Mouse (Mus musculus): Measurements from ENCODE around the gene Astn2. TPM values are rescaled to one million over a fixed set of nuclear protein-coding genes. Genes with fewer than 3 reads are reported as not detected.

Gene Astn2
- polyA plus RNA-seq, 1 experiment from 2014 or later, result 0.06 TPM

- no peaks in the 10 kb centered on the region for H3K9me3 ChIP-seq (replicated peaks)
- 45% methylated on average over 3 of the region's 3 CpGs for WGBS (ENCODE audit: insufficient replicate concordance)
- H3K27me3 ChIP-seq, result no peaks in the 10 kb centered on the region
- DNase-seq (no peak), ATAC-seq (ENCODE audit: low read depth) (no peak)
- no peak overlapping the region for H3K27ac ChIP-seq
- H3K4me1 ChIP-seq (replicated peaks), result no peaks in the 10 kb centered on the region
- no peaks in the 10 kb centered on the region for H3K36me3 ChIP-seq
- H3K9ac ChIP-seq, result no peak overlapping the region
- no peak overlapping the region for H3K4me2 ChIP-seq
- no peak overlapping the region for H3K4me3 ChIP-seq (replicated peaks)
Measured at GRCm38 (mm10) chr4:66157439-66158113, 246.8 kb downstream of the Astn2 start.

GRCm38 (mm10) chr4:66146546-66146945 lies 257.9 kb downstream of the Astn2 start:
- Histone ChIP-seq H3K9me3 (replicated peaks) (no peaks in the 10 kb centered on the region), H3K9ac (no peak overlapping the region), H3K27ac (no peak overlapping the region), H3K4me3 (replicated peaks) (no peak overlapping the region), H3K4me1 (replicated peaks) (no peaks in the 10 kb centered on the region), H3K4me2 (no peak overlapping the region), H3K36me3 (no peaks in the 10 kb centered on the region), H3K27me3 (no peaks in the 10 kb centered on the region)
- DNase-seq (no peak), ATAC-seq (ENCODE audit: low read depth) (no peak)
- 72% methylated on average over 5 of the region's 5 CpGs for WGBS (ENCODE audit: insufficient replicate concordance)

- ATAC-seq (ENCODE audit: low read depth) (no peak), DNase-seq (no peak)
- no peak overlapping the region for H3K27ac ChIP-seq
- no peaks in the 10 kb centered on the region for H3K27me3 ChIP-seq
- H3K4me1 ChIP-seq (replicated peaks), result no peaks in the 10 kb centered on the region
- no peaks in the 10 kb centered on the region for H3K9me3 ChIP-seq (replicated peaks)
- 84% methylated on average over 3 of the region's 3 CpGs for WGBS (ENCODE audit: insufficient replicate concordance)
- no peak overlapping the region for H3K4me2 ChIP-seq
- no peak overlapping the region for H3K9ac ChIP-seq
- no peak overlapping the region for H3K4me3 ChIP-seq (replicated peaks)
- H3K36me3 ChIP-seq, result no peaks in the 10 kb centered on the region
Measured at GRCm38 (mm10) chr4:66126181-66126580, 278.2 kb downstream of the Astn2 start.

DNA sequence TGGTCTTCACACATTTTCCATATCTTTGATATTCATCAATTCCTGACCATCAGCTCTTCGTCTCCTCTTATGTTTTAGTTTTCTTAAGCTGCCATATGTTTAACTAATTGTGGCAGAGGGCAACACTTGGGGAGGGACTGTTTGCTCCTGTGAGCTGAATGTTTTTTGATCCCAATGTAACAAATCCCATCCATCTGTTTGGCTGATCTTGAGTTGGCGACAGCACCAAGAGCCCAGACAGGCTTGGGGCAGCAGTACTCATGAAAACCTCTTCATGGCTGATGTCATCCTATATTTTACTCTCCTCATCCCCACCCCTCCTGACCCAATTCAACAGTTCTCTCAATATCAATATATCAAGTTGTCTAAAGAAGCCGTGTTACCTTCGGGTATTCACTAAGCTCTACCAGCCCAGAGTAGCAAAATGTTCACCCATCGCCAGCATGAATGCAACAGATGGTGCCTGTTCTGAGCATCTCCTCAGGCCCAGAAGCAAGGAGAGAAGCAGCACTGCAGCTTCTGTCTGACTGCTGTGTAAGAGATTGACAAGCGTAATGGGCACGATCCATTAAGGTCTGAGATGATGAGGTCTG lies 281.5 kb downstream of the Astn2 start:
- ATAC-seq (ENCODE audit: low read depth) (no peak), DNase-seq (no peak)
- H3K9me3 ChIP-seq (replicated peaks), result no peaks in the 10 kb centered on the region
- no peak overlapping the region for H3K4me3 ChIP-seq (replicated peaks)
- H3K27ac ChIP-seq, result no peak overlapping the region
- H3K27me3 ChIP-seq, result no peaks in the 10 kb centered on the region
- H3K4me2 ChIP-seq, result no peak overlapping the region
- no peaks in the 10 kb centered on the region for H3K36me3 ChIP-seq
- no peak overlapping the region for H3K9ac ChIP-seq
- WGBS (ENCODE audit: insufficient replicate concordance), result 71% methylated on average over 7 of the region's 7 CpGs
- H3K4me1 ChIP-seq (replicated peaks), result no peaks in the 10 kb centered on the region

DNA sequence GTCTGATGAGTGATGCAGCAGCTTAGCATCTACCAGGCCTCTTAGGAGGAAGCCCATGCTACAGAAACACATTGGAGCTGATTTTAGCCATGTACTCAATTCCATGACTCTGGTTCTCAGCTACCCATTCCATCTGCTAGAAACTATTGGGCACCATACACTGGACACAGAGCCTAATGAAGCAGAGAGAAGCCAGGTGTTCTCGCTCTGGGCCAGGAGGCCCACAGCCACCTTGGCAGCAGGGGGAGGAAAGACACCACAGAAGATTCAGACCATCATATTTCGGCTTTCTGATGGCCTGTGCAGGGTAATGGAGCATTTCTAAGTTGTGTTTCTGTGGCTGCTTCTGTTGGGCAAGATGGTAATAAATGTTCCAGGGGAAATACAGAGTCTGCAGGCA lies 290.2 kb downstream of the Astn2 start:
- no peaks in the 10 kb centered on the region for H3K9me3 ChIP-seq (replicated peaks)
- no peaks in the 10 kb centered on the region for H3K36me3 ChIP-seq
- no peak overlapping the region for H3K9ac ChIP-seq
- no peak overlapping the region for H3K27ac ChIP-seq
- no peaks in the 10 kb centered on the region for H3K4me1 ChIP-seq (replicated peaks)
- H3K4me3 ChIP-seq (replicated peaks), result no peak overlapping the region
- H3K4me2 ChIP-seq, result no peak overlapping the region
- DNase-seq, result no peak
- no peak for ATAC-seq (ENCODE audit: low read depth)
- 47% methylated on average over 2 of the region's 2 CpGs for WGBS (ENCODE audit: insufficient replicate concordance)
- no peaks in the 10 kb centered on the region for H3K27me3 ChIP-seq

- ATAC-seq (ENCODE audit: low read depth) (no peak), DNase-seq (no peak)
- H3K27ac ChIP-seq, result no peak overlapping the region
- no peaks in the 10 kb centered on the region for H3K9me3 ChIP-seq (replicated peaks)
- 63% methylated on average over 5 of the region's 5 CpGs for WGBS (ENCODE audit: insufficient replicate concordance)
- H3K4me2 ChIP-seq, result no peak overlapping the region
- H3K4me1 ChIP-seq (replicated peaks), result no peaks in the 10 kb centered on the region
- H3K36me3 ChIP-seq, result no peaks in the 10 kb centered on the region
- no peak overlapping the region for H3K4me3 ChIP-seq (replicated peaks)
- H3K9ac ChIP-seq, result no peak overlapping the region
- H3K27me3 ChIP-seq, result no peaks in the 10 kb centered on the region
Measured at GRCm38 (mm10) chr4:66102037-66102436, 302.4 kb downstream of the Astn2 start.

DNA sequence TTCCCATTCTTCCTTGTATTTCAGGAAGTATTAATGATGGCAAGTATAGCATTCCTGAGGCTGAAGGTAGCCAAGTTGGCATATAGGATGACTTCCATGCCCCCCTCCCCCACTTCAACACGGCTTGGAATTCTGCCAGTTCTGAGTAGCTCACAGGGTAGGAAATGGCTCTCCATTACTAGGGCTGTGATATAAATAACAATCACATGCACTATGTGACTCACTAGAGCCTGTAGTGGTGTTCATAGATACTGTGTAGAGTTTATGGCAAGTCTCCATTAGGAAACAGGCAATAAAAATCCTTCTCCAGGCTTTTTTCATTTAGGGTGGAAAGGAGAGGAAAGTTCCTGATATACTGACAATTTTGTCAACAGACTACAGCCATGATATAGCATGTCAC lies 306.8 kb downstream of the Astn2 start:
- 43% methylated on average over 1 of the region's 1 CpGs for WGBS (ENCODE audit: insufficient replicate concordance)
- no peak for ATAC-seq (ENCODE audit: low read depth)
- H3K27ac ChIP-seq, result no peak overlapping the region

GRCm38 (mm10) chr4:66096104-66096503 lies 308.3 kb downstream of the Astn2 start:
- no peak overlapping the region for H3K27ac ChIP-seq
- DNase-seq, result no peak
- H3K27me3 ChIP-seq, result no peaks in the 10 kb centered on the region
- no peak overlapping the region for H3K4me2 ChIP-seq
- no peaks in the 10 kb centered on the region for H3K9me3 ChIP-seq (replicated peaks)
- ATAC-seq (ENCODE audit: low read depth), result no peak
- no peaks in the 10 kb centered on the region for H3K36me3 ChIP-seq
- H3K4me1 ChIP-seq (replicated peaks), result no peaks in the 10 kb centered on the region
- H3K9ac ChIP-seq, result no peak overlapping the region
- WGBS (ENCODE audit: insufficient replicate concordance), result 43% methylated on average over 2 of the region's 2 CpGs
- H3K4me3 ChIP-seq (replicated peaks), result no peak overlapping the region

More for the DNA sequence above, 306.8 kb downstream of the Astn2 start:
- Histone ChIP-seq H3K27me3 (no peaks in the 10 kb centered on the region), H3K9ac (no peak overlapping the region), H3K4me1 (replicated peaks) (no peaks in the 10 kb centered on the region), H3K4me3 (replicated peaks) (no peak overlapping the region), H3K36me3 (no peaks in the 10 kb centered on the region), H3K9me3 (replicated peaks) (no peaks in the 10 kb centered on the region), H3K4me2 (no peak overlapping the region)
- DNase-seq, result no peak

DNA sequence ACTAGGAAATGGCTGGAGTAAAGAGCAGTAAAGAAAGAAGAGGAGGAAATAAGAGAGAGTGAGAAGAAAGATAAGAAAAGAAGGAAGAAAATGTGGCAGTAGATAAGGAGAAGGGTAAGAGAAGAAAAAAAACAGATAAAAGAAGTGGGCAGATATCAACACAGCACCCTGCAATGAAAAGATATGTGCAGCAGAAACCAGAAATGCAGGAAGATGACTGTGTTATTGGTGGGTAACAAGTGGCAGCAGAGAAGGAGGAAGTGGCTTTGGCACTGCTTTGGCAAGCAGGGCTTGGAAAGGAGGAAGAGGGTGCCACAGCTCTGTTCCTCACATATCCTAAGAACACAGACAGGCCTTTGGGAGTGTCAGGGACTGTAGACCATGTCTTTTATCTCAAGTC lies 347.2 kb downstream of the Astn2 start:
- H3K36me3 ChIP-seq, result no peaks in the 10 kb centered on the region
- H3K27me3 ChIP-seq, result no peaks in the 10 kb centered on the region
- no peaks in the 10 kb centered on the region for H3K4me1 ChIP-seq (replicated peaks)
- no peak overlapping the region for H3K27ac ChIP-seq
- ATAC-seq (ENCODE audit: low read depth) (peak; percentile 55; the same call in 1 of the 2 replicates), DNase-seq (no peak)
- no peak overlapping the region for H3K4me2 ChIP-seq
- no peak overlapping the region for H3K9ac ChIP-seq
- no peak overlapping the region for H3K4me3 ChIP-seq (replicated peaks)
- no peaks in the 10 kb centered on the region for H3K9me3 ChIP-seq (replicated peaks)

DNA sequence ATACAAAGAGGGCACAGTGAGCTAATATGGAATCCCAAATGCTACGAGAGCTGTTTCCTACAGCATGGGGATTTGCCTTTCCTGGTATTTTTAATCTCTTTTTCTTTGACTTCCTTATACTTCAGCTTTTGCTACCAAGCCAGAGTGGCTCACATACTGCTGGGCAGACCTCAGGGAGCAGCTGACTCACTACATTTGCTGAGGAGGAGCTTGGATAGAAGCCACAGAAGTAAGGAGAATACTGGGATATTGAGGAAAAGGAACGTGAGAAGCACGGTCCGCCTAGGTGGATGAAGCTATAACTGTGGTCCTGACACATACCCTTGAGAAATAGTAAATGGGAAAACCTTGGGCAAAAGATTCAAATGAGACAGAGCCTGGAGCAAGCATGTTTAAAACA lies 348.7 kb downstream of the Astn2 start:
- H3K4me2 ChIP-seq, result no peak overlapping the region
- H3K9me3 ChIP-seq (replicated peaks), result no peaks in the 10 kb centered on the region
- no peak overlapping the region for H3K4me3 ChIP-seq (replicated peaks)
- no peaks in the 10 kb centered on the region for H3K4me1 ChIP-seq (replicated peaks)
- H3K36me3 ChIP-seq, result no peaks in the 10 kb centered on the region
- no peak overlapping the region for H3K27ac ChIP-seq
- 76% methylated on average over 4 of the region's 4 CpGs for WGBS (ENCODE audit: insufficient replicate concordance)
- ATAC-seq (ENCODE audit: low read depth) (no peak), DNase-seq (no peak)
- no peaks in the 10 kb centered on the region for H3K27me3 ChIP-seq
- H3K9ac ChIP-seq, result no peak overlapping the region

GRCm38 (mm10) chr4:66043014-66043672 lies 361.3 kb downstream of the Astn2 start:
- H3K27ac ChIP-seq, result no peak overlapping the region
- no peak overlapping the region for H3K4me3 ChIP-seq (replicated peaks)
- no peak overlapping the region for H3K9ac ChIP-seq
- ATAC-seq (ENCODE audit: low read depth) (no peak), DNase-seq (no peak)
- H3K27me3 ChIP-seq, result no peaks in the 10 kb centered on the region
- H3K9me3 ChIP-seq (replicated peaks), result no peaks in the 10 kb centered on the region
- H3K4me2 ChIP-seq, result no peak overlapping the region
- H3K36me3 ChIP-seq, result no peaks in the 10 kb centered on the region
- 52% methylated on average over 3 of the region's 3 CpGs for WGBS (ENCODE audit: insufficient replicate concordance)
- H3K4me1 ChIP-seq (replicated peaks), result no peaks in the 10 kb centered on the region

GRCm38 (mm10) chr4:66033826-66034225 lies 370.6 kb downstream of the Astn2 start:
- Histone ChIP-seq H3K4me2 (no peak overlapping the region), H3K36me3 (no peaks in the 10 kb centered on the region), H3K4me3 (replicated peaks) (no peak overlapping the region), H3K9ac (no peak overlapping the region), H3K4me1 (replicated peaks) (no peaks in the 10 kb centered on the region), H3K9me3 (replicated peaks) (no peaks in the 10 kb centered on the region), H3K27ac (no peak overlapping the region), H3K27me3 (no peaks in the 10 kb centered on the region)
- DNase-seq (no peak), ATAC-seq (ENCODE audit: low read depth) (no peak)
- WGBS (ENCODE audit: insufficient replicate concordance), result 49% methylated on average over 3 of the region's 3 CpGs
